Mouse (Mus musculus) CH12.LX (cell line): ENCODE data around the gene Tanc1. TPM values are rescaled to one million over a fixed set of nuclear protein-coding genes. Genes with fewer than 3 reads are reported as not detected.

ENCODE experiments used
- DNase-seq: peaks from one replicate; pipeline ENCODE4 v3.0.0-alpha.2; 2013; ENCODE audit errors: extremely low read depth
- H3K27ac ChIP-seq: 2 replicates; pipeline ENCODE4 v1.5.1; 2012; ENCODE audit warnings: low read depth, mild to moderate bottlenecking, control low read depth, moderate library complexity; ENCODE audit not compliant: insufficient read depth
- H3K27me3 ChIP-seq: replicated peaks from 2 replicates; pipeline ENCODE3; 2012; ENCODE audit warnings: inconsistent platforms
- H3K36me3 ChIP-seq, 2 experiments: replicated peaks in 1 of 2; 2 replicates each; pipeline versions ENCODE3 to v1.6.1; 2012; ENCODE audit warnings: inconsistent platforms in 1 of 2, low read length in 1 of 2, mild to moderate bottlenecking in 1 of 2, mixed read lengths in 1 of 2, moderate library complexity in 1 of 2; ENCODE audit not compliant: control insufficient read depth in 1 of 2, insufficient read depth in 1 of 2
- H3K4me1 ChIP-seq, 2 experiments: 2 replicates each; pipeline ENCODE4 v1.6.1; 2012; ENCODE audit warnings: inconsistent platforms in 1 of 2, moderate library complexity in 1 of 2; ENCODE audit not compliant: insufficient read depth in 2 of 2, control insufficient read depth in 1 of 2
- H3K4me2 ChIP-seq: 2 replicates; pipeline ENCODE4 v1.6.1; 2012; ENCODE audit warnings: low read depth, mild to moderate bottlenecking, control low read depth; ENCODE audit not compliant: poor library complexity, insufficient read depth, severe bottlenecking
- H3K4me3 ChIP-seq, 3 experiments: fragments of 150-350 bp in 1 of 3; sonication (generic) in 1 of 3; replicated peaks in 1 of 3; 2 replicates each; pipeline versions ENCODE3 to v1.5.1; 2011 to 2012; ENCODE audit warnings: low read depth in 2 of 3, low read length in 2 of 3, mild to moderate bottlenecking in 2 of 3, moderate library complexity in 2 of 3, control low read depth in 1 of 3, improper control_type of control experiment in 1 of 3, inconsistent platforms in 1 of 3, mixed read lengths in 1 of 3; ENCODE audit not compliant: poor library complexity in 1 of 3
- H3K79me2 ChIP-seq: replicated peaks from 2 replicates; pipeline ENCODE4 v1.6.1; 2012; ENCODE audit warnings: mild to moderate bottlenecking, moderate library complexity; ENCODE audit not compliant: control insufficient read depth, poor library complexity, insufficient read depth, severe bottlenecking; ENCODE audit errors: extremely low read depth
- H3K9ac ChIP-seq: 2 replicates; pipeline ENCODE4 v1.6.1; 2012; ENCODE audit warnings: low read depth, mild to moderate bottlenecking, control low read depth, moderate library complexity; ENCODE audit not compliant: insufficient read depth
- H3K9me3 ChIP-seq: replicated peaks from 2 replicates; pipeline ENCODE3; 2012; ENCODE audit warnings: low read length, inconsistent platforms, mixed read lengths
- BHLHE40 ChIP-seq: IDR thresholded peaks from 2 replicates; pipeline ENCODE4 v1.6.1; 2011; ENCODE audit warnings: mild to moderate bottlenecking, low read depth, low read length, improper control_type of control experiment
- CHD2 ChIP-seq: IDR thresholded peaks from 2 replicates; pipeline ENCODE4 v1.6.1; 2011; ENCODE audit warnings: low read length, improper control_type of control experiment
- CTCF ChIP-seq, 2 experiments: IDR thresholded peaks in 1 of 2; conservative IDR thresholded peaks in 1 of 2; 2 replicates each; pipeline ENCODE4 v1.5.1; 2011 to 2012; ENCODE audit warnings: low read depth in 2 of 2, low read length in 2 of 2, improper control_type of control experiment in 1 of 2, inconsistent platforms in 1 of 2, mild to moderate bottlenecking in 1 of 2, moderate library complexity in 1 of 2
- E2F4 ChIP-seq: IDR thresholded peaks from 2 replicates; pipeline ENCODE4 v1.6.1; 2011; ENCODE audit warnings: low read depth, low read length, improper control_type of control experiment; ENCODE audit not compliant: insufficient replicate concordance
- ETS1 ChIP-seq: conservative IDR thresholded peaks from 2 replicates; pipeline ENCODE4 v1.6.1; 2012; ENCODE audit warnings: low read depth, mild to moderate bottlenecking, inconsistent platforms, low read length, improper control_type of control experiment, moderate library complexity
- IRF4 ChIP-seq: IDR thresholded peaks from 2 replicates; pipeline ENCODE4 v1.6.1; 2014; ENCODE audit warnings: low read depth, mild to moderate bottlenecking, inconsistent platforms, low read length, improper control_type of control experiment
- JUN ChIP-seq: IDR thresholded peaks from 2 replicates; pipeline ENCODE4 v1.6.1; 2011; ENCODE audit warnings: low read depth, mild to moderate bottlenecking, low read length, improper control_type of control experiment, moderate library complexity; ENCODE audit not compliant: insufficient read depth
- KAT2A ChIP-seq: IDR thresholded peaks from 2 replicates; pipeline ENCODE4 v1.6.1; 2012; ENCODE audit warnings: low read length, improper control_type of control experiment, inconsistent platforms; ENCODE audit not compliant: insufficient replicate concordance
- MAFK ChIP-seq: IDR thresholded peaks from 2 replicates; pipeline ENCODE4 v1.6.1; 2011; ENCODE audit warnings: low read length, improper control_type of control experiment; ENCODE audit not compliant: insufficient replicate concordance
- MAX ChIP-seq: IDR thresholded peaks from 2 replicates; pipeline ENCODE4 v1.6.1; 2011; ENCODE audit warnings: low read length, improper control_type of control experiment
- MEF2A ChIP-seq: IDR thresholded peaks from 2 replicates; pipeline ENCODE4 v1.6.1; 2014; ENCODE audit warnings: low read depth, mild to moderate bottlenecking, inconsistent platforms, low read length, improper control_type of control experiment, borderline replicate concordance
- MYC ChIP-seq: IDR thresholded peaks from 2 replicates; pipeline ENCODE4 v1.6.1; 2011; ENCODE audit warnings: low read depth, mild to moderate bottlenecking, improper control_type of control experiment, low read length
- NRF1 ChIP-seq: IDR thresholded peaks from 2 replicates; pipeline ENCODE4 v1.6.1; 2014; ENCODE audit warnings: low read depth, mild to moderate bottlenecking, inconsistent platforms, low read length, improper control_type of control experiment, moderate library complexity
- PAX5 ChIP-seq: IDR thresholded peaks from 2 replicates; pipeline ENCODE4 v1.6.1; 2012; ENCODE audit warnings: low read length, inconsistent platforms, mixed read lengths
- UBTF ChIP-seq: IDR thresholded peaks from 2 replicates; pipeline ENCODE4 v1.6.1; 2012; ENCODE audit warnings: low read depth, mild to moderate bottlenecking, inconsistent platforms, low read length, improper control_type of control experiment, moderate library complexity
- USF2 ChIP-seq: conservative IDR thresholded peaks from 2 replicates; pipeline ENCODE4 v1.6.1; 2011; ENCODE audit warnings: low read depth, low read length, improper control_type of control experiment
- ZC3H11A ChIP-seq: IDR thresholded peaks from 2 replicates; pipeline ENCODE4 v1.6.1; 2012; ENCODE audit warnings: low read depth, mild to moderate bottlenecking, inconsistent platforms, low read length, improper control_type of control experiment
- ZKSCAN1 ChIP-seq: IDR thresholded peaks from 2 replicates; pipeline ENCODE4 v1.6.1; 2012; ENCODE audit warnings: low read depth, inconsistent platforms, low read length, improper control_type of control experiment, borderline replicate concordance
- ZMIZ1 ChIP-seq: IDR thresholded peaks from 2 replicates; pipeline ENCODE4 v1.6.1; 2012; ENCODE audit warnings: low read depth, mild to moderate bottlenecking, inconsistent platforms, low read length, improper control_type of control experiment
- dilution Hi-C: fragments of 300-500 bp; cut with MboI; formaldehyde crosslinking; loops from 2 replicates; pipeline ENCODE4 v1.14.3; 2020; ENCODE audit warnings: low sequenced_read_pairs; ENCODE audit not compliant: extremely low pct_unique_long_range_greater_than_20kb, extremely low pct_ligation_motif_present
- in situ Hi-C: fragments of 300-500 bp; cut with MboI; formaldehyde crosslinking; loops from 3 replicates; pipeline ENCODE4 v1.14.3; 2019; ENCODE audit warnings: low sequenced_read_pairs, low pct_ligation_motif_present, low pct_unique_long_range_greater_than_20kb, mixed read lengths
- polyA plus RNA-seq: library from polyadenylated mRNA; unstranded; fragments of >175 nt; gene quantifications from 2 replicates; pipeline ENCODE4 v1.2.1, GENCODE M21; 2012; ENCODE audit warnings: low read depth; ENCODE audit not compliant: insufficient read length
- total RNA-seq, 2 experiments: library from RNA; depleted of rRNA; stranded (reverse); fragments of 300-350 nt in 1 of 2; fragments of >200 nt in 1 of 2; gene quantifications; 2 replicates each; pipeline ENCODE4 v1.2.3; 2012 to 2014

Tanc1 gene
- total and polyA plus RNA-seq, 3 experiments, result 0.08 to 0.21 (median 0.08) TPM

- H3K4me2 ChIP-seq, result no peak overlapping the region
- H3K36me3 ChIP-seq, result peaks cover 0 to 5% of the 10 kb centered on the region in 2 experiments
- in situ Hi-C loops (no loop called here), dilution Hi-C loops (no loop called here)
- peaks cover 6 to 26% of the 10 kb centered on the region in 2 experiments for H3K4me1 ChIP-seq
- peaks cover 7% of the 10 kb centered on the region for H3K9me3 ChIP-seq
- no peak overlapping the region for H3K4me3 ChIP-seq
- H3K79me2 ChIP-seq, result no peaks in the 10 kb centered on the region
- H3K27me3 ChIP-seq, result no peaks in the 10 kb centered on the region
- no peak overlapping the region for H3K9ac ChIP-seq
- TF ChIP-seq KAT2A, result no peak
- no peak for TF ChIP-seq ZC3H11A
- no peak for TF ChIP-seq E2F4
- TF ChIP-seq BHLHE40, result no peak
- TF ChIP-seq CTCF (conservative IDR thresholded peaks at IDR 0.05 in 1 of 2, IDR thresholded peaks at IDR 0.05 in 1 of 2; ENCODE audit: low read depth in 2 of 2, low read length in 2 of 2), result no peak
- no peak for TF ChIP-seq USF2
- TF ChIP-seq MEF2A, result no peak
- TF ChIP-seq MAX, result no peak
- TF ChIP-seq JUN, result no peak
- TF ChIP-seq CHD2, result no peak
- TF ChIP-seq PAX5, result no peak
- TF ChIP-seq ETS1, result no peak
- TF ChIP-seq IRF4, result no peak
- H3K27ac ChIP-seq, result no peak overlapping the region
- no peak for DNase-seq
Observed at GRCm38 (mm10) chr2:59878221-59878620, 266.4 kb downstream of the Tanc1 start.

- DNase-seq, result no peak
- Histone ChIP-seq H3K4me2 (peak overlapping the region; percentile 62), H3K4me3 (peak overlapping the region in 1 of 3 experiments; percentile 57), H3K36me3 (peaks cover 0 to 1% of the 10 kb centered on the region in 2 experiments), H3K27me3 (no peaks in the 10 kb centered on the region)
- dilution Hi-C loops, result no loop called here
- TF ChIP-seq MAFK (no peak), ZMIZ1 (no peak), CTCF (conservative IDR thresholded peaks at IDR 0.05 in 1 of 2, IDR thresholded peaks at IDR 0.05 in 1 of 2; ENCODE audit: low read depth in 2 of 2, low read length in 2 of 2) (no peak), JUN (no peak), ZC3H11A (no peak), ZKSCAN1 (no peak), E2F4 (no peak), PAX5 (no peak), UBTF (no peak), MYC (no peak), NRF1 (no peak)
- TF ChIP-seq, all 38 proteins: peak for 0
- Histone ChIP-seq H3K4me1 (peaks cover 6 to 27% of the 10 kb centered on the region in 2 experiments), H3K9ac (peak overlapping the region; percentile 65; the same call in 1 of the 2 replicates), H3K79me2 (no peaks in the 10 kb centered on the region), H3K27ac (no peak overlapping the region), H3K9me3 (peaks cover 7% of the 10 kb centered on the region)
- in situ Hi-C loops, result no loop called here
Observed at GRCm38 (mm10) chr2:59881404-59881803, 269.6 kb downstream of the Tanc1 start.
